Comparison of ENCODE assay signal across 9 mouse cellular contexts in genomic region chr11:83115138-83115537, GRCm38 (mm10). TPM values are rescaled to one million over a fixed set of nuclear protein-coding genes. Genes with fewer than 3 reads are reported as not detected.
DNase-seq lines count a peak whose midpoint lies in the region; ATAC-seq and TF ChIP-seq lines count a peak whose summit lies in the region.
"Had no signal": no experiment of that assay in that cellular context is flagged by ENCODE, and none has a peak within 500 bp of the region (broad histone marks: within the 10 kb centered on the region; RNA-seq: fewer than 3 reads in every experiment).

No protein-coding gene starts in this region.

- no peaks in the 10 kb centered on the region for H3K4me1 ChIP-seq in forebrain, embryonic 15.5 days
- H3K4me1 ChIP-seq: limb, embryonic 13.5 days had no signal

- peak; percentile 34 for DNase-seq in adrenal gland, postnatal 14 days
- no peak for DNase-seq in adrenal gland, adult 18-20 months (ENCODE audit: low spot score in 2 of 2)
- DNase-seq in layer of hippocampus, adult 2 months (ENCODE audit: low spot score in 2 of 2) = peak; percentile 1 to 11
- DNase-seq in layer of hippocampus, postnatal 36 days = no peak
- peak; percentile 9 for DNase-seq in embryo, embryonic 11 days
- DNase-seq in naive thymus-derived CD4-positive, alpha-beta T cell, adult 2 months (ENCODE audit: low read depth) = peak; percentile 88
- no peak for DNase-seq in ovary, postnatal 14 days (ENCODE audit: low spot score)

- H3K9ac ChIP-seq in forebrain, embryonic 15.5 days (replicated peaks) = no peak overlapping the region
- H3K9ac ChIP-seq: limb, embryonic 13.5 days had no signal

- TF ChIP-seq CTCF in layer of hippocampus, adult 2 months (conservative IDR thresholded peaks at IDR 0.05) = peak; percentile 66

- H3K4me3 ChIP-seq in layer of hippocampus, adult 2 months = no peak overlapping the region
- no peak overlapping the region for H3K4me3 ChIP-seq in forebrain, embryonic 15.5 days
- H3K4me3 ChIP-seq: limb, embryonic 13.5 days had no signal

- H3K27ac ChIP-seq in layer of hippocampus, adult 2 months = no peak overlapping the region
- H3K27ac ChIP-seq in forebrain, embryonic 15.5 days (replicated peaks) = no peak overlapping the region
- H3K27ac ChIP-seq: limb, embryonic 13.5 days had no signal

- no peaks in the 10 kb centered on the region for H3K36me3 ChIP-seq in forebrain, embryonic 15.5 days
- H3K36me3 ChIP-seq: limb, embryonic 13.5 days had no signal

- no peaks in the 10 kb centered on the region for H3K27me3 ChIP-seq in forebrain, embryonic 15.5 days
- H3K27me3 ChIP-seq: limb, embryonic 13.5 days had no signal

- WGBS in forebrain, embryonic 15.5 days = 32% methylated on average over 2 of the region's 2 CpGs

- no peak for ATAC-seq in forebrain, embryonic 15.5 days (replicated peaks)

- no peaks in the 10 kb centered on the region for H3K9me3 ChIP-seq in forebrain, embryonic 15.5 days
- H3K9me3 ChIP-seq: limb, embryonic 13.5 days had no signal

- no peak overlapping the region for H3K4me2 ChIP-seq in forebrain, embryonic 15.5 days (replicated peaks)
- H3K4me2 ChIP-seq: limb, embryonic 13.5 days had no signal

RNA-seq across cellular contexts. Expression of gene Slfn1, which starts 1.5 kb away (rescaled TPM):
- 0.48 and 5.3 TPM in 2 replicates for total RNA-seq in adrenal gland, postnatal 14 days (2021)
- total RNA-seq in adrenal gland, adult 18-20 months (2021) = under 1 TPM; 0.20 to 0.35 TPM
- not detected for total RNA-seq in layer of hippocampus, adult 2 months (2021)
- not detected for total RNA-seq in layer of hippocampus, postnatal 36 days (2021)
- polyA plus RNA-seq in forebrain, embryonic 15.5 days (2015; fragmentation: Nextera tagmentation; extraction: Ambion mirVana) = 0.09 TPM in 1 of 2 replicates, not detected in the other
- polyA plus RNA-seq: limb, embryonic 13.5 days had no signal

RNA-seq across cellular contexts. Expression of gene Slfn2, which starts 50.2 kb away (rescaled TPM):
- total RNA-seq in adrenal gland, postnatal 14 days (2021) = 4.1 and 15.8 TPM in 2 replicates
- total RNA-seq in adrenal gland, adult 18-20 months (2021) = 1 to 10 TPM; 6.6 to 8.5 TPM
- under 1 TPM; 0.44 to 0.56 TPM for total RNA-seq in layer of hippocampus, adult 2 months (2021)
- total RNA-seq in layer of hippocampus, postnatal 36 days (2021) = under 1 TPM; 0.60 to 0.83 TPM
- polyA plus RNA-seq in forebrain, embryonic 15.5 days (2015; fragmentation: Nextera tagmentation; extraction: Ambion mirVana) = 0.83 TPM in 2 replicates

RNA-seq across cellular contexts. Expression of gene Slfn4, which starts 59.8 kb away (rescaled TPM):
- total RNA-seq in adrenal gland, postnatal 14 days (2021) = 0.22 and 0.30 TPM in 2 replicates
- total RNA-seq in adrenal gland, adult 18-20 months (2021) = under 1 TPM in 1 of 2 experiments, not detected in 1; 0.13 TPM
- total RNA-seq in layer of hippocampus, adult 2 months (2021) = not detected
- under 1 TPM in 1 of 2 experiments, not detected in 1; 0.13 TPM for total RNA-seq in layer of hippocampus, postnatal 36 days (2021)
- polyA plus RNA-seq in forebrain, embryonic 15.5 days (2015; fragmentation: Nextera tagmentation; extraction: Ambion mirVana) = not detected in 2 replicates

Comparison
In these comparisons a context has a peak if more than half of its experiments do, and no peak if none do; other contexts are left out.
1. DNase-seq: peak in adrenal gland, postnatal 14 days (single experiment), layer of hippocampus, adult 2 months (2 of 2), embryo, embryonic 11 days (single experiment) and naive thymus-derived CD4-positive, alpha-beta T cell, adult 2 months (single experiment); none in adrenal gland, adult 18-20 months (0 of 2), layer of hippocampus, postnatal 36 days (0 of 2) and ovary, postnatal 14 days (single experiment).